Mouse (Mus musculus) heart, adult 8-10 months (tissue): ENCODE data around the gene St3gal2. TPM values are rescaled to one million over a fixed set of nuclear protein-coding genes. Genes with fewer than 3 reads are reported as not detected.
"Not testable (repeated sequence)": the region's sequence is repeated elsewhere in the genome, so short reads cannot be mapped to it uniquely, and the experiment has no call there.

Source experiments
- DNase-seq: peaks from one replicate; pipeline ENCODE4 v3.0.0; 2022; ENCODE audit warnings: low spot score
- microRNA-seq: library from miRNA; unstranded; fragments of <30 nt; microRNA quantifications from one replicate; pipeline ENCODE4 v1.2.0, GENCODE M21; 2022
- total RNA-seq, 4 experiments: library from RNA; stranded (reverse); gene quantifications; 2 replicates each; pipeline ENCODE4 v1.2.4; 2022

St3gal2 gene
- total RNA-seq, 4 experiments from 2014 or later, result 21.3 to 25.4 (median 24.1) TPM

- DNase-seq, result peak; percentile 29
Observed at GRCm38 (mm10) chr8:110990017-110990416, 70.3 kb downstream of the St3gal2 start.

DNA sequence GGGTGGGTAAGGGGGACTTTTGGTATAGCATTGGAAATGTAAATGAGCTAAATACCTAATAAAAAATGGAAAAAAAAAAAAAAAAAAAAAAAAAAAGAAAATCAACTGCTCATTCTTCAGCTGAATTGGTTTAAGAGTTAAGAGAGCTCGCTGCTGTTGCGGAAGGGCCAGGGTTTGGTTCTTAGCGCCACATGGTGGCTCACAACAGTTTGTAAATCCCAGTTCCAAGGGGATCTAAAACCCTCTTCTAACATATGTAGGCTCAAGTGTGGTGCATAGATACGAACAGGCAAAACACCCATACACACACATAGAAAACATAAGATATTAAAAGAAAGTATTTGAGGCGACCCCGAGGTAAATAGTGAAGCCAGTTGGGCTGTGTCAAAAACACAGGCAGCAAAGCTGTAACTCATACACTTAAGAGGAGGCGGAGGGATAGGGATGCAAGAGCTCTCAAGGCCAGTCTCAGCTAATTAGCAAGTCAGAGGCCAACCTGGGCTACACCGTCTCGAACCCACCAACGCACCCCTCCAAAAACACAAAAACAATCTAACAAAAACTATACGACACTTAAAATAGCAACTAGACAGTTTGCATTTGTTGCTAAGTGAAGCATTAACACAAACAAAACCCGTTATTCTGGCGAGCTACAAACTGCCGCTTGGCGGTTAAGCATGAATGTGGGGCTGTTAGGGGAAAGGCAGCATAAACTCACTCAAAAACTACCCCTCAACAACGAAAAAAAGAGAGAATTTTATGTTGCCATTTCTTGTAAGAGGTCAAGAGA lies 77.1 kb downstream of the St3gal2 start:
- no peak for DNase-seq

GRCm38 (mm10) chr8:110997547-110998531 lies 78.1 kb downstream of the St3gal2 start, which contains the start of gene Ddx19a:
Gene Ddx19a, minus strand, starts transcription at chr8:110997800.
- peak; percentile 89 for DNase-seq

GRCm38 (mm10) chr8:111010230-111010991 lies 90.7 kb downstream of the St3gal2 start:
- DNase-seq, result not testable (repeated sequence)

Small RNAs within 50 kb of the gene (microRNA-seq; reads per million reads assigned to microRNA genes)
- gene Mir3473d, result not detected

Other genes starting within 250 kb of the St3gal2 start
- gene Mtss1l, start 198.4 kb upstream of the St3gal2 start, total RNA-seq, result 10 to 100 TPM; 37.7 to 46.3 (median 39.9) TPM
- gene Il34, start 114.0 kb upstream of the St3gal2 start, total RNA-seq, result 1 to 10 TPM; 4.3 to 8.3 (median 5.9) TPM
- 10 to 100 TPM; 63.3 to 69.4 (median 65.2) TPM for gene Cog4, start 73.3 kb upstream of the St3gal2 start, total RNA-seq
- gene Sf3b3, start 73.1 kb upstream of the St3gal2 start, total RNA-seq, result 10 to 100 TPM; 33.5 to 38.7 (median 36.1) TPM
- 1 to 10 TPM; 4.5 to 5.4 (median 4.6) TPM for gene Fuk, start 17.4 kb upstream of the St3gal2 start, total RNA-seq
- gene Ddx19a, start 77.9 kb downstream of the St3gal2 start, total RNA-seq, result 10 to 100 TPM; 30.7 to 37.3 (median 35.3) TPM
- 10 to 100 TPM in 3 of 4 experiments, 1 to 10 TPM in 1; 9.8 to 11.9 (median 10.9) TPM for gene Ddx19b, start 111.8 kb downstream of the St3gal2 start, total RNA-seq
- 10 to 100 TPM; 32.2 to 33.5 (median 33.0) TPM for gene Aars, start 113.2 kb downstream of the St3gal2 start, total RNA-seq
- gene Exosc6, start 136.4 kb downstream of the St3gal2 start, total RNA-seq, result not detected
- 1 to 10 TPM in 3 of 4 experiments, under 1 TPM in 1; 0.98 to 2.3 (median 1.3) TPM for gene Clec18a, start 172.5 kb downstream of the St3gal2 start, total RNA-seq
- 100 to 1,000 TPM; 109 to 143 (median 124) TPM for gene Pdpr, start 174.7 kb downstream of the St3gal2 start, total RNA-seq